Mouse (Mus musculus): ENCODE results near the gene Neo1.

GRCm38 (mm10) chr9:59071220-59071977 lies 35.2 kb upstream of the Neo1 start:
- TF ChIP-seq CTCF (IDR thresholded peaks at IDR 0.05) = no peak
- no peak for TF ChIP-seq EP300 (IDR thresholded peaks at IDR 0.05)
